Mouse (Mus musculus): ENCODE results near the gene Nt5c1a.

DNA sequence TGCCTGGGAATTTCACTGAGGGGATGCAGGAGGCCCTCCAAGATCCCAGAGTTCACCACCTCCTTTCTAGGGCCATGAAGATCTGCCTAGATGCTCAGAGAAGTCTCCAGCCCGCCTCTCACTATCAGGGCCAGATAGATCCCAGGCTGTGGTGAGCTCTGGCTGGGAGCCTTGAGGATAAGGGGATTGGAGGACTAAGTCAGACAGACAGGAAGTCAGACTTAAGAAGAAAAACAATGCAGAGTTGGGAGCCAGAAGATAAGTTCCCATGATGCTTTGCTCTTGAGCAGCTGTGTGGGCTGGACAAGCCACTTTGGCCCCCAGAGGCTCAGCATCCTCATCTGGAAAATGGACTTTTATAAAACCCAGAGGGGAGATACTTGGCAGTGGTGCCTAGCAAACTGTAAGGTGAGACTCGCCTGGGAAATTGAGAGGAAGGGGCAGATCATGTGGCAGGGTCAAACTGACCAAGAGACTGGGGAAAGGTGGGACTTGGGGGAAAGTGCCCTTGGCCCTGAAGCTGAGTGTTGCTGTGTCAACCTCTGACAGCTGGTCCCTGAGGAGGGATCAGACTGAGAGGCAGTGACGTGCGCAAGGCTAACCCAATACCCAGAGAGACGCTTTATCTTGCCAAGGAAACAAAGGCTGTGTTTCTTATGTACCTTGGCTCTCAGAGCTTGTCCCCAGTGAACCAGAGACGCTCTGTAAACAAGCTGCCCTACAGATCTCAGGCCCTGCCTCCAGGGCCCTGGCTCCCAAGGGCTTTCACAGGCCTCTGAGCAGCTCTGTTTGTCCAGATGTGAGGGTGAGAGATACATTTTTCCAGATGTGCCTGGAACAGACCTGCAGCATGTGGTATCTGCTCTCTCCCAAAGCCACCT lies 36.3 kb downstream of the Nt5c1a start:
- TF ChIP-seq CTCF (IDR thresholded peaks at IDR 0.05; ENCODE audit: borderline replicate concordance, control insufficient read depth, extremely low read depth, insufficient read depth, low read length, poor library complexity) (no peak), POLR2A (IDR thresholded peaks at IDR 0.05; ENCODE audit: control insufficient read depth, extremely low read depth, insufficient read depth, low read length, poor library complexity) (no peak)
